Mouse (Mus musculus) right cerebral cortex, postnatal 10 days (tissue): ENCODE measurements around the gene Susd6.
"Not testable (repeated sequence)": the region's sequence is repeated elsewhere in the genome, so short reads cannot be mapped to it uniquely, and the experiment has no call there.

Experiments used
- DNase-seq, 2 experiments: peaks; one replicate each; pipeline ENCODE4 v3.0.0; 2021; ENCODE audit warnings: low spot score in 2 of 2

Susd6 gene

GRCm38 (mm10) chr12:80785005-80785404 is 5.3 kb upstream of the Susd6 start:
- peak in 1 of 2 experiments; percentile 40 for DNase-seq

DNA sequence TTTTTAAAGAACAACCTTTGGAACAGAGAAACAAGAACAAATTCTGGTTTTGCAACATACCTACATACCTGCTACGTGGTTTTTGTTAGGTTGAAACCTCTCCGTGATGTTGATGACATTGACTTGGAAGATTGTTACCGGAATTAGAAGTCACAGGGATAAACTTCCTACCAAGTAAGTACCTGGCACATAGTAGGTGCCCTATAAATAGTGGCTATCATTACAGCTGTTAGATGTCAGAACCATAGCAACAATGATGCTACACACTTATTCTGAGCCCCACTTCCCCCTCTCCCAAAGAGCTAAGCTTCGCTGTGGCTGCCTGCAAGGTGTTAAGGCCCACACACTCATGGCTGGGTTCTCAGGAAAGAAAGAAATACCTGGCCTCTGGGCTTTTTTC is 4.7 kb upstream of the Susd6 start:
- DNase-seq: no peak

- no peak for DNase-seq
Observed at GRCm38 (mm10) chr12:80786591-80786990, 3.7 kb upstream of the Susd6 start.

- no peak for DNase-seq
Observed at GRCm38 (mm10) chr12:80787604-80788003, 2.7 kb upstream of the Susd6 start.

GRCm38 (mm10) chr12:80788188-80788587 is 2.1 kb upstream of the Susd6 start:
- no peak for DNase-seq

DNA sequence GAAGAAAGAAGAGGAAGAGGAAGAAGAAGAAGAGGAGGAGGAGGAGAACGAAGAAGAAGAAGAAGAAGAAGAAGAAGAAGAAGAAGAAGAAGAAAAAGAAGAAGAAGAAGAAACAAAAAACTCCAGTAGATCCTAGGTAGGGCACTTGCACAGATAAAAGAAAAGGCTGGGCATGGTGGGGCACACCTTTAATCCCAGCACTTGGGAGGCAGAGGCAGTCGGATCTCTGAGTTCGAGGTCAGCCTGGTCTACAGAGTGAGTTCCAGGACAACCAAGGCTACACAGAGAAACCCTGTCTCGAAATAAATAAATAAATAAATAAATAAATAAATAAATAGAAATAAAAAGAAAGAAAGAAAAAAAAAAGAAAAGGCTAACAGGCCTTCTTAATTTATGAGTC is 1.0 kb upstream of the Susd6 start:
- DNase-seq: not testable (repeated sequence)

GRCm38 (mm10) chr12:80790700-80791570 is 625 bp downstream of the Susd6 start:
- no peak for DNase-seq

DNA sequence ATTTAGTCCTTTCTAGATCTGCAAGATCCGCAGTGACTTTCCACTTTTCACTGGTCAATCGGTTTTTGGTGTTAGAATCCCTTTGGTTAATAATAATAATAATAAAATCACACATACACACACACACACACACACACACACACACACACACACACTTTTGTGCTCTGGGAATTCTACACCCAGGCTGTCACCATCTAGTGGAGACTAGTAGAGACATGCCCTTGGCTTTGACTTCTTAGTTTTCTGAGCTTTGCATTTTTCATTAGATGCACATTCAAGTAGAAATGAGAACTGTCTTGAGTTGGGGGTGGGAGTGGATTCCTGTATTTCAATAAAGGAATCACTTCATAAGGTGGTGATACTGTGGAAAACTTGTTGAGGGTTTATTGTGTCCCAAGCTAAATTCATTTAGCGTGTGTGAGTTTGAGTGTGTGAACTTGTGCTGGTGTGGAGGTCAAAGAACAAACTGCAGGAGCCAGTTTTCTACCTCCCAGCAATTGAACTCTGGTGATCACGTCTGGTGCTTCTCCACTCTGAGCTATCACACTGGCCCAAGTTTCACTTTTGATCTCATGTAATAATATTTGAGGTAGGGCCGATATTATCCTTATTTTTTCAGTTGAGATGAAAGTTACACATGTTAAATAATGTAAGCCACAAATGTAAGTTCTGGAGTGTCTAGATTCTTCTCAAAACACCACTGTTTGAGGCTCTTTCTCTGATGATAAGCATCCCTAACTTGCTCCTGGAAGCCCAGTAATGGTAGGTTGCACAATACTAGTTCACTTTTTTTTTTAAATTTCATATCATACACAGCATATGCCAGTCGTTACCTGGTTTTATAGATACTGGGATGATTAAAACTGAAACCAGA is 1.5 kb downstream of the Susd6 start:
- no peak for DNase-seq

DNA sequence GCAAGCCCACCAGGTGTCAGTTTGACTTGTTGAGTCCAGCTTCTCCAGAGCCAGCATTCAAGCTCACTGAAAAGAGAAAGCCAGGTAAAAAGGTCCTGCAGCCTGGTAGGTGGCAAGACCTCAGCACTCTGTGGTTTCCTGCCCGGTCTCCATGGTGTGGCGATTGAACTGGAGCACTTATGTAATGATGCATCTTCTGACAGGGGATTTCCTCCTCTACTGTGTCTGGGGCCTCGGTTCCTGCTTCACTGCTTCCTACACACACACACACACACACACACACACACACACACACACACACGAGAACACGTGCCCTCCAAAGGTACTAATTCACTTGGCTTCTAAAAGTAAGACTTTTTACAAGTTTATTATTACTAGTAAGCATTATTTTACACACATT is 2.6 kb downstream of the Susd6 start:
- DNase-seq: no peak

GRCm38 (mm10) chr12:80793535-80793934 is 3.2 kb downstream of the Susd6 start:
- DNase-seq: no peak

GRCm38 (mm10) chr12:80794522-80794921 is 4.2 kb downstream of the Susd6 start:
- no peak for DNase-seq

- no peak for DNase-seq
Observed at GRCm38 (mm10) chr12:80794935-80795785, 4.8 kb downstream of the Susd6 start.

DNA sequence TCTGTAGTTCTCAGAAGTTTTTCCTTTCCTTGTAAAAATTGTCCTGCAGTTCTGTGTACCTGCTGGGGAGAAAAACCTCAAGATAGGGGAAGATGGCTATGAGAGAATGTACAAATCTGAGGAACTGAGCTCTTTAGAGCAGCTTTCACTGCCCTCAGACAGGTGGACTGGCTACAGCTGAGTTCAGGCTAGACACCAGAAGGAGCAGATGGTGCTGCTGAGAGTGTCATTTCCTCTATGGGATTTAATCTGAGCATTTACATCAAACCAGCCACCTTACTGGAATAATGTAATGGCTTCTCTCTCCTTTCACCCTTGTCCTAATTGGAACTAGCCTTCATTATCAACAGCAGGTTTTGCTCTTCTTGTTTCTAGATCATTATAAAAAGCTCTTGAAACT is 8.0 kb downstream of the Susd6 start:
- no peak for DNase-seq

DNA sequence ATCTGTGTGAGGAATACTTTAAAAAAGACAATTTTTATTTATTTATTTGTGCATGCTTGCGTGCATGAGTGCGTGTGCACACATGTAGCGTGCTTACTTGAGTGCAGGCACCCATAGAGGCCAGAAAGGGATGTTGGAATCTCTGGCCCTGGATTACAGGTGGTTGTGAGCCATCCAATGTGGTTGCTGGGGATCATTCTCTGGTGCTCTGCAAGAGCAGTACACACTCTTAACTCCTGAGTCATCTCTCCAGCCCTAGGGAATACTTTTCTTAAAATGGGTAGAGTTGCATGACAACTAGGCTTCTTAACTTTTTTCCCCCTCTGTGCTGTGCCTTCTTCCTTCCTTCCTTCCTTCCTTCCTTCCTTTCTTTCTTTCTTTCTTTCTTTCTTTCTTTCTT is 9.8 kb downstream of the Susd6 start:
- no peak for DNase-seq

DNA sequence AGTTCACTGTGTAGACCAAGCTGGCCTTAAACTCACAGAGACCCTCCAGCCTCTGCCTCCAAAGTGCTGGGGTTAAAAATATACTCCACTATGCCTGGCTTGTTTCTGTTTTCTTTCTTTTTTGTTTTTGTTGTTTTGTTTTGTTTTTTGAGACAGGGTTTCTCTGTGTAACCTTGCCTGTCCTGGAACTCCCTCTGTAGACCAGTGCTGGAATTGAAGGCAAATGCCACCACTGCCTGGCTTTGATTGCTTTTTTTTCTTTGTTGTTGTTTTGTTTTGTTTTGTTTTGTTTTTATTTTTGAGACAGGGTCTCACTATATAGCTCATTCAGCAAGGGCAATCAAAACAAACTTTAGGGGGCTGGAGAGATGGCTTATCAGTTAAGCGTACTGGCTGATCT is 11.1 kb downstream of the Susd6 start:
- DNase-seq: no peak

DNA sequence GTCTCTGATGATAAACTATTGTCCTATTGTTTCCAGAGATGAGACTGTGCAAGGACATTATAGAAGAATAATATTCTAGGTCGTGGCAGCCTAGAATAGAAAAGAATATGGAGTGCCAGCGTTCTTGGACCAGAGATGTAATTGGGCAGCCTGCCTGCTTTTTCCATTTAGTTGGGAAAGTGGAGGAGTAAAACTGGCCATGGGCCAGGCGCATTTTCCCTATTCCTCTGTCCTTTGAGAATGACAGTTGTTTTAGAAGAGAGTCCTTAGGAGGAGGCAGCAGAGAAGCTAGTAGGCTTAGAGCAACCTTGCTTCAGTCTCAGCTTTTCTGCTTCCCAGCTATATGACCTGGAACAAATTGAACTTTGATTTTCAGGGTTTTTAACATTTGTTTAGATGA is 13.6 kb downstream of the Susd6 start:
- peak; percentile 84 to 87 for DNase-seq

- DNase-seq: no peak
Observed at GRCm38 (mm10) chr12:80804861-80805428, 14.6 kb downstream of the Susd6 start.

DNA sequence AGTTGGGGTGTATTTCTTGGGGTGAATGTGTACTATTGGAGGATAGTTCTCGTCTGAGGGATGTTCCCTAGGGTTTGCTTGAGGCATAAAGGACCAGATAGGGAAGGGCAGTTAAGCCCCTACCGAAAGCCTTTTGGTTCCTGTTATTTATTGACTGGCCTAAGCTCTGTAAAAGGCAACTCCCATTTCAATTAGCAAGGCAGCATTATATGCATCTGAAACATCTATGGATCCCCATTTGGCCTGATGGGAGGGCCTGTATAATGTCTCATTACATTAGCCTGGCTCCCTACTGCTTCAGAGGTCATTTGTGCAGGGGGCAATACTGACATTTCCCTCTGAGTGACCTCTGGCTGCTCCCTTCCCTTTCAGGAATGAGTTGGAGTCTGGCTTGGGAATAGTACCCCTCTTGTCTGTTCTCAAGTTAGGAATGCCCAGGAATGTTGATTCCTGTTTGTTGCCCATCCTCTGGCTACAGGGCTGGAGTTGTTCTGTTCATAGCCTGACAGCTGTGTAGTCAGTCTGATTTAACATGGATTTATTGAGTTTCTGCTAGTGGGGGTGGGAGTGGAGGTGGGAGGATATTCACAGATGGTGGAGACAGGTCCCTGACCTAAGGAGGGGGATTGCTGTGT is 17.3 kb downstream of the Susd6 start:
- no peak for DNase-seq

- DNase-seq: no peak
Observed at GRCm38 (mm10) chr12:80810005-80810404, 19.7 kb downstream of the Susd6 start.

- DNase-seq: no peak
Observed at GRCm38 (mm10) chr12:80811646-80812509, 21.6 kb downstream of the Susd6 start.
